Mouse (Mus musculus): ENCODE data around the gene Ifnar1.
A peak's percentile ranks its signal among the peaks of the same experiment; 100 is the strongest.
"Not testable (repeated sequence)": the region's sequence is repeated elsewhere in the genome, so short reads cannot be mapped to it uniquely, and the experiment has no call there.

Gene Ifnar1

DNA sequence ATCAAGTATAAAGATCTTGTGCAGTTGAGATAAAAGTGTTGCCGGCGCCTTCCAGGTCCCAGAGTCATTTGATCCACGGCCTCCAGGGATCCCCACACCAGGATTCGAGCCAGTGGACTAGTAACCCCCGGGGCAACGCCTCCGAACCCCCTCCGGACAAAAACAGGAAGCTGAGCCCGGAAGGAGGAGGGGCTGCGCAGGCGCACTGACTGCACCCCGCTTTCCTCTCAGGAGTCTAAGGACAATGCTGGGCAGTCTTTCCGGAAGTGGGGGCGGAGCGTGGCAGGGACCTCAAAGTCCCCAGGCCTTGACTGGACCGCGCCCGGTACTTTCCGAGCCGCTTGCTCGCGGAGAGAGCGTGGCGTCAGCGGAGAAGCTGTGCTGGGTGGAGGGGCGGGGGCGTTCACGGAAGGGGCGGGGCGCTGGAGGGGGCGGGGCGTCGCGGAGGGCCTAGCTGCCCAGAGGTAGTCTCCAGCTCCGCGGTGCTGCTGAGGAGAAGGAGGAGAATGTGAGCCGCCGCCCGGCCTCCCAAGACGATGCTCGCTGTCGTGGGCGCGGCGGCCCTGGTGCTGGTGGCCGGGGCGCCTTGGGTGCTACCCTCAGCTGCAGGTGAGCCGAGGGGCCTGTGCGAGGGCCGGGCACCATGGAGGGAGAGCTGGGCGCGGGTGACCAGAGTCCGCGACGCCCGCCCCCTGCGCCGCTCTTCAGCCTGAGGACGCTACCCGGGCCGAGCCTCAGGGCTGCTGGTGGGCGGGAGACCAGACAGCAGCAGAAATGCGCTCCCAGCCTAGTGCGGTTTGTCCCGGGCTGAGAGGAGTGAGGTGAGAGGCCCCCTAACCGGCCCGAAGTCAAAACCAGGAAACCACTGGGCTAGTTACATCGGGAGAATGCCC is at the start of gene Ifnar1:
Ifnar1 (plus strand) TSS at position 431 of the 893 bp plus-strand sequence.
- DNase-seq, result peak; percentile 99

DNA sequence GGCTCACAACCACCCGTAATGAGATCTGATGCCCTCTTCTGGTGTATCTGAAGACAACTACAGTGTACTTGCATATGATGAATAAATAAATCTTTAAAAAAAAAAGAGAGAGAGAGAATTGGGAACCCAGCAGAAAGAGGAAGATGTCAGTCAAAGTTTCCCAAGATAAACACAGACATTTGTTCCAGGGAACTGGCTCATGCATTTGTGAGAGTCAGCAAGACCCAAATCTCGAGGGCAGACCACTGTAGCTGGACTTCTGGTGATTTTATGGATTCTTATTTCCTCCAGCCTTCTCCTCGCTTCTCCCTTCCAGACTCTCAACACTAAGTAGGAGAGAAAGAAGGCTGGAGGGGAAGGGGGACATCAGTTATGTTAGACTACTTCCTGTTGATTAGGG is 47.0 kb upstream of the Ifnar1 start:
- no peak for DNase-seq

DNA sequence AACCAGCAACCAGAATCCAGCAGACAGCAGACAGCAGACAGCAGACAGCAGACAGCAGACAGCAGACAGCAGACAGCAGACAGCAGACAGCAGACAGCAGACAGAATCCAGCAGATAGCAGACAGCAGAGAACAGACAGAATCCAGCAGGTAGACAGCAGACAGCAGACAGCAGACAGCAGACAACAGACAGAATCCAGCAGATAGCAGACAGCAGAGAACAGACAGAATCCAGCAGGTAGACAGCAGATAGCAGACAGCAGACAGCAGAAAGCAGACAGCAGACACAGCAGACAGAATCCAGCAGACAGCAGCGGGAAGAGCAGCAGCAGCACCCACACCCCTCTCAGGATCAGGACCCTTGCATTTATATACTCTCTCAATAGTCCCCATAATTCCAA is 46.4 kb upstream of the Ifnar1 start:
- DNase-seq, result not testable (repeated sequence)

- DNase-seq, result no peak
Observed at GRCm38 (mm10) chr16:91441366-91441765, 43.7 kb upstream of the Ifnar1 start.

DNA sequence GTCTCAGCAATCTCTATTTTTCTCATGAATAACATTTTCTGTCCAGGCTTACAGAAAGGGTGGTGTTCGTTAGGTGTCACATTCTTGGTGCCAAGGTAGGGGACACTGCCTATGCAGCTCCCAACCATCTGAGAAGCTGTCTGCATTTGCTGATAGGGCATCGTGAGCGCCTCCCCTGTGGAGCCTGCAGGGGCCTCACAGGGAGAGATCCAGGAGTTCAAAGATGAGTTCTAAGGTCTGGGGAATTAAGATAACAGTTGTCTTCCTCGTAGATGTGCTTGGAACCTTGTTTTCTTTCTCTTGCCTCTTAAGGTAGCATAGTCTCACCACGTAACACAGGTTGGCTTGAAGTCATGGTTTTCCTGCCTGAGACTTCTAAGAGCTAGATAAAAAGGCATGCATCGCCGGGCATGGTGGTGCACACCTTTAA is 43.2 kb upstream of the Ifnar1 start:
- no peak for DNase-seq

DNA sequence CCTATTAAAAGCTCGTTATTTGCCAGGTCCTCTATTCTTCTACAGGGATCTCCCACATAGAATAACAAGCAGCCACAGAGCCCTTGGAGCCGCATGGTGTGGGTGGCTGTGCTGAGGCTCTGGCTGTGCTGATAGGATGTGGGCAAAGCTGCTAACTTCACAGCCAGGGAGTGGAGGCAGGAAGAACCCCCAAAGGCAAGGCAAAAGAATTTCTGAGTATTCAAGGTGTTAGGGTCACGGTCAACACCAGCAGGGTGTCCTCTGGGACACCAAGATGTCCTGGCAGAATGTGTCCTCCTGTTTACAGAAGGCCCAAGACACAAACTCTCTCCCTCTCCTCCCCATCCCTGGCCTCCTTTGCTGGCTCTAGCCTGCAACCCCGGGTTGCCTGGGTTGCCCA is 42.6 kb upstream of the Ifnar1 start:
- no peak for DNase-seq

DNA sequence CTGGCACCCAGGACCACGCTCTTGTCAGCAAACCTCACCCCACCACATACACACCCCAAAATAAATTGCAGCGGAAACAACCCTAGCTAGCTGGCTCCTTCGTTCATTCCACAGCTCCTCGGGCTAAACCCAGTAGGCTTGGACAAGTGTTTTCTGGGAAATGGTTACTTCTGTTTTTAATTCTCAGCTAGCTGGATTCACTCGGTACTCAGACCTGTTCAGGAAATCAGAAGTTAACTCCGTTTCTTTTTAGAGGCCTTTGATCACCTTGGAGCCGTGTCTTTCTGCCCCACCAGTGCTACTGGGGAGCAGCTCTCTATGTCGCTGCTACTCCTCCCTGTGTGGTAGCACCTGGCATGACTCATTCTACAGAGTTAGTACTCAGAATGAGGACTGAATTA is 41.8 kb upstream of the Ifnar1 start:
- no peak for DNase-seq

DNA sequence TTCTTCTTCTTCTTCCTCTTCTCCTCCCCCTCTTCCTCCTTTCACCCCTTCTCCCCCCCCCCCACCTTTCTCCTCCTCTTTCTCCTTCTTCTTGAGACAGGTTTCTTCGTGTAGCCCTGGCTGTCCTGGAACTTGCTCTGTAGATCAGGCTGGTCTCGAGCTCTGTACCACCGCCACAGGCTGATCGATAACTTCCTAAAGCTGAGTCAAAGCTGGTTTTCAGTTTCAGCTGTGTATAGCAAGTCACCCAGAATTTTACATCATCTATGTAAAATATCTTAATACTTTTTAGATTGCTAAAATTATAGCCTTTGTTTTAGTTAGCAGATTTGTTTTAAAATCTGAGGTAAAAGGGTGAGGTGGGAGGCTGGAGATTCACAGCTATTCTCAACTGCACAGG is 40.2 kb upstream of the Ifnar1 start:
- DNase-seq, result no peak

DNA sequence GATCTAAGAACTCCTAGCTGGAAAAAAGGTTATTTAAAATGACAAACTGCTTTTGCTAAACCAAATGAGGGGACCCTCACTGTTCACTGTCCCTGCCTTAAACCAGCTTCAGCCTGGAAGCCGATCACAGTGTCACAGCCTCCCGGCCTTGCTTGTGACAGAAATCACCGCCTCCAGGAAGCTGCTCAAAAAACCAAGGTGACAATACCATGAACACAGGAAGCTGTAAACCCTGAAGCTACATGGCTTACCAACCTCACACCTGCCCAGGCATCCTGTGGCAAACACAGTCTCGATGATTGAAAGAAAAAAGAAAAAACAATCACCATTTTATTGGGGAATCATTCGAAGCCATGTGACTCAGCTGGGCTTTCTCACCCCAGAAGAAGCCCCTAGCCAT is 39.5 kb upstream of the Ifnar1 start:
- no peak for DNase-seq

GRCm38 (mm10) chr16:91446778-91447511 is 38.1 kb upstream of the Ifnar1 start:
- no peak for DNase-seq

DNA sequence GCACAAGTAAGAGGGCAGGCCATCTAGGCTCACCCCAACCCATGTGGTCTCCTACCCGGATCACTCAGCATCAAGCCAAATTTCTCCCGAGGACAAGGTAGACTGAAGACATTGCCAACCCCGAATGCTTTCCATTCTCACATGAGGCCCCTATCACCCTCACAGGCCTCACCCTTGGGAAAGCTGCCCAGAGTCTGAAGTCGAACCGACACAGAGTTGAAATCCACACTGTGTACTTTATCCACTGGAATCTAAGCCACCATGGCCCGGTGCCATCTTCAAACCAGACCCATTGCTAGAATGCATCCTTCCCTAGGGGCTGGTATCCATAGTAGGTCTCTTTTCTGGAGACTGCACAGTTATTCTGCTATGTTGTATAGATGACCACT is 37.5 kb upstream of the Ifnar1 start:
- DNase-seq, result no peak

GRCm38 (mm10) chr16:91448088-91448487 is 37.0 kb upstream of the Ifnar1 start:
- DNase-seq, result no peak

DNA sequence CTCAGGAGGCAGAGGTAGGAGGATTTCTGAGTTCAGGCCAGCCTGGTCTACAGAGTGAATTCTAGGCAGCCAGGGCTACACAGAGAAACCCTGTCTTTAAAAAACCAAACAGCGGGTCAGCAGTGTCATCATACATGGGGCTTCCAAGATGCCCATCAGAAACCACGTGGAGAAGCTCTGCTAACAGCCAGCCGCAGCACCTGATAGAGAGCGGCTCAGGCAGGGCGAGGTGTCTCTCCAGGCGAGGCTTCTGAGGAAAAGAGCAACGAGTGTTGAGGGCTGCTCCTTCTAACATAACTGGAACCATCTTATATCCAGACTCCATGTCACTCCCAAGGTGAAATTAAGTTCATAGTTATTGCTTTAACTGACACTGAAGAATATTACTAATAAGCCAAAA is 36.1 kb upstream of the Ifnar1 start:
- no peak for DNase-seq

GRCm38 (mm10) chr16:91450137-91451064 is 34.6 kb upstream of the Ifnar1 start:
- DNase-seq, result no peak

GRCm38 (mm10) chr16:91451949-91452348 is 33.1 kb upstream of the Ifnar1 start:
- DNase-seq, result no peak

DNA sequence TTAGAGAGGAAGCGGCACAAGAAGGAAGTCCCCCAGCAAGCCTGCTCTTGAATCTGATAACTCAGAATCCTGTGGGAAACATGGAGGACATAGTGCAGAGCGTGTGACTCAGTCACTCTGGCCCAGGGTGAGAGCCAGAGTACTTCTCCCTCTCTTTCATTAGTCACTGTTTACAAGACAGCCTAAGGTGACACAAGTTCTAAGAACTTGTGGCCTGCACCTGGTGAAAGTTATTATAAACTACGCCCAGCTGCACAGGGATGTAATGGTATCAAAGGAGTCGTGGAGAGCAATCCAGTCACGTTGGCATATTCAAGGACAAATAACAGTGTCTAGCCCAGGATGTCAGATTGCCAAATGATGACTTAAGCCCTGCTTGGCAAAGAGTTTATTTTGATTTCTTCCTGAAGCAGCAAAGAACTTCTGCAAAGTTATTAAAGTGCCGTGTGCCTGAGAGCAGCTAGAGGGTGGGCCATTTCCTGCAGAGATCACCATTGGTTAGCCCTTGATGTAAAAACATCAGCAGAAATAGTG is 32.6 kb upstream of the Ifnar1 start:
- no peak for DNase-seq

DNA sequence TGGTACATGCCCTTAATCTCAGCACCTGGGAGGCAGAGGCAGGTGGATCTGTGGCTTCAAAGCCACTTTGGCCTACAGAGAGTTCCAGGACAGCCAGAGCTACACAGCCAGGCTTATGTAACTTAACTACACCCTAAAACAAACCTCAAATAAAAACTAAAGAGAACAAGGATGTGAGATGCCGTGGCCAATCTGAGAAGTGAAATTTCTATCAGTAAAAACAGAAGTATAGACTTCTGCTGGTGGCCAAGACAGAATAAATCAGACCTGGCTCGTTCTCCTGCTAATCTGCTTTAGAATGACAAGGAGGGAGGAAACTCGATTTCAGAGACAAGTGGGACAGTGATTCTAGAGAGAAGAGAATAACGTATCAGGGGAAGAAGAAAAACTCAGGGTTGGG is 29.2 kb upstream of the Ifnar1 start:
- no peak for DNase-seq

DNA sequence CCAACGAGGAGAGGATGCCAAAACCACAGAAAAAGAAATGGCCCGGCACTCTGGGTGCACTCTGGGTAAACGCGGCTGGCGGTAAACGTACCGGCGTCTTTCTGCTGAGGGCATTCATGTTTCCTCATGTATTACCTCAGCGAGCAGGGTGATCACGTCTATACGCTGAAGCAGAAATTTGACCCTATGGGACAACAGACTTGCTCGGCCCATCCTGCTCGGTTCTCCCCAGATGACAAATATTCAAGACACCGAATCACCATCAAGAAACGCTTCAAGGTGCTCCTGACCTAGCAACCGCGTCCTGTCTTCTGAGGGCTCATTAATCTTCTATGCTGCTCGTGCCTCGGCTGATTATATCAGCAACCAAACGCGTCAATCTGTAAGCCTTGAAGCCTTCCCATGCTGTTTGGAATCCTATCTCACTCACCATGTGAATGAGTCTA is 26.7 kb upstream of the Ifnar1 start:
- DNase-seq, result no peak

GRCm38 (mm10) chr16:91458976-91459375 is 26.1 kb upstream of the Ifnar1 start:
- DNase-seq, result no peak

DNA sequence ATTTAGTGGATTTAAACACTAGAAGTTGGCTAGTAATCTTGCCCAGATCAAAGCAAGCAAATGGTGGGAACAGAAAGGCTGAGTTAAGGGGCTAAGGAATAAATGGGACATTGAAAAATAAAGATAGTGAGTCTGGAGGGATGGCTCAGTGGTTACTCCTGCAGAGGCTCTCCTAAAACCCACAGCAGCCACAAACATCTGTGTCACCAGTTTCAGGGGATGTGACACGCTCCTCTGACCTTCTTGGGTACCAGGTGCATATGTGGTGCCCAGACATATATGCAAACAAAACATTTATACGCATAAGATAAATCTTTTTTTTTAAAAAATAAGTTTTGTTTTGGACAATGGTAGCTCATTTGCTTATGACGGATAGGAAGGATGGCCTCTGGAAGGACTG is 25.6 kb upstream of the Ifnar1 start:
- no peak for DNase-seq

DNA sequence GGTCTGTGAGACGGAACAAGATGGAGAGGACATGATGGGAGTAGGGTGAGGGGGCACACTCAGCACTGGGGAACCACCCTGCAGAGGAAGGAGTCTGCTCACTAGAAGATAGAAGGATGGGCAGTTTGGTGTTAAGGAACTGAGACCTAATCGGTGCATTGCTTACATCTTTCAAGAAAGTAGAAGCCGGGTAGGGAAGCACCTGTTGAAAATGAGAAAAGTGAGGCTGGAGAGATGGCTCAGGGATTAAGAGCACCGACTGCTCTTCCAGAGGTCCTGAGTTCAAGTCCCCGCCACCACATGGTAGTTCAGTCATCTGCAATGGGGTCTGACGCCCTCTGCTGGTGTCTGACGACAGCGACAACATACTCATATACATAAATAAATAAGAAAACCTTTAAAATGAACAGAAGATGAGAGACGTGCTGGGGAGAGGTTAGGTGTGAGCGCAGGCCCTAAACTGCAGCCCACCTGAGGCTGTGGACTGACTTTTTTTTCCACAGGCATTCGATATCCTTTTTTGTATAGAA is 25.1 kb upstream of the Ifnar1 start:
- DNase-seq, result no peak

GRCm38 (mm10) chr16:91461066-91461638 is 23.9 kb upstream of the Ifnar1 start:
- DNase-seq, result no peak
